Mouse (Mus musculus) ES-Bruce4 (cell line): ENCODE results near the gene Klhl29. TPM values are rescaled to one million over a fixed set of nuclear protein-coding genes. Genes with fewer than 3 reads are reported as not detected.

Experiments
- H3K27ac ChIP-seq: 2 replicates; pipeline ENCODE4 v1.5.1; 2012; ENCODE audit warnings: low read length, inconsistent platforms; ENCODE audit not compliant: insufficient read depth
- H3K27me3 ChIP-seq: 2 replicates; pipeline ENCODE4 v1.6.1; 2012; ENCODE audit warnings: mild to moderate bottlenecking, low read length, inconsistent platforms; ENCODE audit not compliant: control insufficient read depth, poor library complexity, insufficient read depth, severe bottlenecking
- H3K36me3 ChIP-seq: 2 replicates; pipeline ENCODE4 v1.6.1; 2012; ENCODE audit warnings: inconsistent platforms, mild to moderate bottlenecking, low read length, moderate library complexity; ENCODE audit not compliant: control insufficient read depth, poor library complexity, insufficient read depth, severe bottlenecking
- H3K4me1 ChIP-seq: one replicate; pipeline ENCODE4 v1.8.1; 2011; ENCODE audit warnings: low read length; ENCODE audit not compliant: control insufficient read depth, insufficient read depth
- H3K4me3 ChIP-seq: 2 replicates; pipeline ENCODE4 v1.5.1; 2011; ENCODE audit warnings: low read depth, mild to moderate bottlenecking, low read length
- H3K9ac ChIP-seq: 2 replicates; pipeline ENCODE4 v1.6.1; 2012; ENCODE audit warnings: low read depth, mild to moderate bottlenecking, inconsistent platforms; ENCODE audit not compliant: poor library complexity, severe bottlenecking
- H3K9me3 ChIP-seq: replicated peaks from 2 replicates; pipeline ENCODE4 v1.6.1; 2012; ENCODE audit warnings: mild to moderate bottlenecking, low read length, inconsistent platforms; ENCODE audit not compliant: control insufficient read depth, poor library complexity, insufficient read depth, severe bottlenecking
- CTCF ChIP-seq: IDR thresholded peaks from one replicate; pipeline ENCODE4 v1.8.1; 2011; ENCODE audit warnings: low read depth, low read length
- EP300 ChIP-seq: IDR thresholded peaks from 2 replicates; pipeline ENCODE4 v1.6.1; 2011; ENCODE audit warnings: low read depth, low read length; ENCODE audit not compliant: insufficient read depth
- POLR2A ChIP-seq: IDR thresholded peaks from one replicate; pipeline ENCODE4 v1.8.1; 2011; ENCODE audit warnings: low read length; ENCODE audit not compliant: insufficient read depth
- polyA plus RNA-seq: library from polyadenylated mRNA; stranded (reverse); fragments of >200 nt; gene quantifications from 2 replicates; pipeline ENCODE4 v1.2.4, GENCODE M21; 2011; ENCODE audit warnings: low read depth; ENCODE audit not compliant: missing spikeins, insufficient read depth, insufficient read length

Klhl29 gene
- polyA plus RNA-seq, 1 experiment = 0.49 TPM

- Histone ChIP-seq H3K27ac (no peak overlapping the region), H3K4me1 (no peaks in the 10 kb centered on the region), H3K27me3 (no peaks in the 10 kb centered on the region), H3K9ac (no peak overlapping the region), H3K36me3 (no peaks in the 10 kb centered on the region), H3K4me3 (no peak overlapping the region), H3K9me3 (no peaks in the 10 kb centered on the region)
- TF ChIP-seq EP300 = no peak
- TF ChIP-seq CTCF = no peak
- TF ChIP-seq POLR2A = no peak
These were observed 213.9 kb downstream of the Klhl29 start for GRCm38 (mm10) chr12:5161631-5162030.

GRCm38 (mm10) chr12:5157931-5158481 lies 217.5 kb downstream of the Klhl29 start:
- Histone ChIP-seq H3K27me3 (no peaks in the 10 kb centered on the region), H3K4me3 (no peak overlapping the region), H3K36me3 (no peaks in the 10 kb centered on the region), H3K9me3 (no peaks in the 10 kb centered on the region), H3K4me1 (no peaks in the 10 kb centered on the region), H3K9ac (no peak overlapping the region), H3K27ac (no peak overlapping the region)
- no peak for TF ChIP-seq EP300
- no peak for TF ChIP-seq POLR2A
- no peak for TF ChIP-seq CTCF

GRCm38 (mm10) chr12:5157021-5157681 lies 218.3 kb downstream of the Klhl29 start:
- no peak for TF ChIP-seq CTCF
- Histone ChIP-seq H3K36me3 (no peaks in the 10 kb centered on the region), H3K9ac (no peak overlapping the region), H3K4me3 (no peak overlapping the region), H3K27me3 (no peaks in the 10 kb centered on the region), H3K9me3 (no peaks in the 10 kb centered on the region), H3K4me1 (no peaks in the 10 kb centered on the region), H3K27ac (no peak overlapping the region)

GRCm38 (mm10) chr12:5155177-5155576 lies 220.3 kb downstream of the Klhl29 start:
- Histone ChIP-seq H3K36me3 (no peaks in the 10 kb centered on the region), H3K27ac (no peak overlapping the region), H3K4me1 (no peaks in the 10 kb centered on the region), H3K9me3 (no peaks in the 10 kb centered on the region), H3K9ac (no peak overlapping the region), H3K27me3 (no peaks in the 10 kb centered on the region), H3K4me3 (no peak overlapping the region)
- no peak for TF ChIP-seq CTCF
- no peak for TF ChIP-seq POLR2A
- no peak for TF ChIP-seq EP300

- H3K9me3 ChIP-seq = no peaks in the 10 kb centered on the region
- no peak overlapping the region for H3K27ac ChIP-seq
- H3K36me3 ChIP-seq = no peaks in the 10 kb centered on the region
- no peaks in the 10 kb centered on the region for H3K4me1 ChIP-seq
- no peak overlapping the region for H3K4me3 ChIP-seq
- no peak overlapping the region for H3K9ac ChIP-seq
- TF ChIP-seq POLR2A (no peak), EP300 (no peak), CTCF (peak; percentile 46)
- no peaks in the 10 kb centered on the region for H3K27me3 ChIP-seq
These were observed 223.6 kb downstream of the Klhl29 start for GRCm38 (mm10) chr12:5151859-5152258.

GRCm38 (mm10) chr12:5147346-5148035 lies 228.0 kb downstream of the Klhl29 start:
- no peak overlapping the region for H3K27ac ChIP-seq
- H3K9me3 ChIP-seq = no peaks in the 10 kb centered on the region
- H3K27me3 ChIP-seq = no peaks in the 10 kb centered on the region
- no peak overlapping the region for H3K9ac ChIP-seq
- H3K36me3 ChIP-seq = no peaks in the 10 kb centered on the region
- no peak overlapping the region for H3K4me3 ChIP-seq
- no peaks in the 10 kb centered on the region for H3K4me1 ChIP-seq
- no peak for TF ChIP-seq EP300
- no peak for TF ChIP-seq CTCF
- TF ChIP-seq POLR2A = no peak
